Mouse (Mus musculus) intestine, embryonic 14.5 days (tissue): ENCODE measurements around the gene Kif6. TPM values are rescaled to one million over a fixed set of nuclear protein-coding genes. Genes with fewer than 3 reads are reported as not detected.

Experiments used
- ATAC-seq: fragments of 200-750 bp; cut with Nextera tagmentation; replicated peaks from 2 replicates; pipeline ENCODE4 v1.8.0; 2017; ENCODE audit warnings: low read depth, moderate number of reproducible peaks, moderate TSS enrichment, moderate library complexity; ENCODE audit not compliant: low FRiP score, low TSS enrichment
- DNase-seq: peaks from one replicate; pipeline ENCODE4 v3.0.0-alpha.2; 2018; ENCODE audit warnings: low spot score
- H3K27ac ChIP-seq: fragments of 300-500 bp; sonication (generic); 2 replicates; pipeline ENCODE4 v1.5.1; 2014; ENCODE audit warnings: low read depth, mild to moderate bottlenecking, control low read depth
- H3K27me3 ChIP-seq: fragments of 300-500 bp; sonication (generic); replicated peaks from 2 replicates; pipeline ENCODE4 v1.6.1; 2014; ENCODE audit warnings: low read length, control low read depth; ENCODE audit not compliant: control insufficient read depth, insufficient read depth
- H3K36me3 ChIP-seq: fragments of 300-500 bp; sonication (generic); 2 replicates; pipeline ENCODE4 v1.6.1; 2014; ENCODE audit warnings: low read length, control low read depth; ENCODE audit not compliant: control insufficient read depth, insufficient read depth
- H3K4me1 ChIP-seq: fragments of 300-500 bp; sonication (generic); replicated peaks from 2 replicates; pipeline ENCODE4 v1.6.1; 2014; ENCODE audit warnings: low read length, control low read depth, mixed read lengths; ENCODE audit not compliant: control insufficient read depth, insufficient read depth
- H3K4me2 ChIP-seq: fragments of 300-500 bp; sonication (generic); 2 replicates; pipeline ENCODE4 v1.6.1; 2014; ENCODE audit warnings: low read length
- H3K4me3 ChIP-seq: fragments of 300-500 bp; sonication (generic); 2 replicates; pipeline ENCODE4 v1.5.1; 2014; ENCODE audit warnings: low read depth, low read length, control low read depth, mixed read lengths
- H3K9ac ChIP-seq: fragments of 300-500 bp; sonication (generic); 2 replicates; pipeline ENCODE4 v1.6.1; 2014; ENCODE audit warnings: mild to moderate bottlenecking, low read length
- H3K9me3 ChIP-seq: fragments of 300-500 bp; sonication (generic); 2 replicates; pipeline ENCODE4 v1.6.1; 2016; ENCODE audit warnings: low read length, control low read depth; ENCODE audit not compliant: control insufficient read depth
- WGBS: fragments of 180-500 bp; shearing (Covaris S2); extraction: QIAGEN DNeasy Blood & Tissue Kit; methylation state at CpG from one replicate; pipeline ENCODE4 v1.1.7; 2014; 5-methylcytosine and 5-hydroxymethylcytosine counted together
- polyA plus RNA-seq: library from polyadenylated mRNA; unstranded; fragments of >200 nt; fragmentation: Nextera tagmentation; extraction: Ambion mirVana; gene quantifications from 2 replicates; pipeline ENCODE4 v1.2.1, GENCODE M21; 2014

Kif6 gene
- polyA plus RNA-seq, 1 experiment from 2014 or later, result 1.7 TPM

DNA sequence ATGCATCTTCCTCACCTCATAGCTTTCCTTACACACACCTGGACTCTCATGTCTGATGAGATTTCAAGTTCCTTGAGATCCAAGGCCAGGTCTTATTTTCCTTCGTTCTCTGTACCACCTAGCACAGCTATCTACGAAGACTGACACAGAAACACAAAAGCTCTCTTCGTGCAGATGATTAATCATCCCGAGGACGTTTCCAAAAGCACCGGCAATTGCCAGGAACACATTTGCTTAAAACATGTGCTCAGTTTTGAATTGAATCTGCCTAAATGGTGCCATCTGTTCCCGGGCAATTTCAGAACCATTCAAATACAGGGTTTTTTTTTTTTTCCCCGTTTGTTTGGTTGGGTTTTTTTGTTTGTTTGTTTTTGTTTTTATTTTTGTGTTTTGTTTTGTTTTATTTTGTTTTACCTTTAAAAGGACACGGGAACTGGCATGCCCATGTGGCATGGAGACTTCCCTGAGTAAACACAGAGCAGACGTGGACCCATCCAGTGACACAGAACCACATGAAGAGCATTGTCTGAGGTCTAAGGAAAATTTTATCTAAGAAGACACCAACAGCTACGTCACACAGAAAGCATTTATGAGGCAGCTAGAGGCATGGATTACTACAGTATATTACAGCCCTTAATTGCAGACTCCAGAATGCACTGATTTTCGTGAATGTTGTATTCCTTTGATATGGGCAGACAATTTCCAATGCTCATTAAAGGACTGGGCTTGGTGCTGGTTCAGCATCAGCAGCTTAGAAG is 88.7 kb downstream of the Kif6 start:
- Histone ChIP-seq H3K9me3 (no peaks in the 10 kb centered on the region), H3K4me1 (no peaks in the 10 kb centered on the region), H3K9ac (no peak overlapping the region), H3K27me3 (no peaks in the 10 kb centered on the region), H3K27ac (no peak overlapping the region), H3K36me3 (no peaks in the 10 kb centered on the region), H3K4me2 (no peak overlapping the region), H3K4me3 (no peak overlapping the region)
- no peak for DNase-seq
- ATAC-seq, result no peak
- 68% methylated on average over 12 of the region's 12 CpGs for WGBS

DNA sequence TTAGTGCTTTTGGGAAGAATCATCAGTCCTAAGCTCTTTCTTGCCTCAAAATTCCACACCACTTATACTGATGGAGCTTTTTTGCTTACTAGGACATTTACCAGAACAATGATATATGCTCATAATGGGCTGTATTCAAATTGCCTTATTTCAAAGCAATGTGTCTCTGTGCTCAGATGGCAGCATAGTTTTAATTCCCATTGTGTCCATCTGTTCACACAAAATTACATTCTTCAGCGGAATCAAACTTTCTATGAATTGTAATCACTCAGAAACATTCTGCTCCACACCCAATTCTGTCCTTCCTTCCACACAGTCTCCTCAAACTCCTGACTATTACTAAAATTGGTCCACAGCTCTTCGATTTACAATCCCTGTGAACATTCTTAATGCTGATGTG is 94.3 kb downstream of the Kif6 start:
- DNase-seq (no peak), ATAC-seq (no peak)
- H3K27ac ChIP-seq, result no peak overlapping the region
- H3K9me3 ChIP-seq, result no peaks in the 10 kb centered on the region
- WGBS, result 84% methylated on average over 2 of the region's 2 CpGs
- H3K4me3 ChIP-seq, result no peak overlapping the region
- no peak overlapping the region for H3K4me2 ChIP-seq
- H3K4me1 ChIP-seq, result no peaks in the 10 kb centered on the region
- H3K27me3 ChIP-seq, result no peaks in the 10 kb centered on the region
- H3K36me3 ChIP-seq, result no peaks in the 10 kb centered on the region
- no peak overlapping the region for H3K9ac ChIP-seq

- Histone ChIP-seq H3K4me1 (no peaks in the 10 kb centered on the region), H3K27me3 (no peaks in the 10 kb centered on the region), H3K4me2 (no peak overlapping the region), H3K9me3 (no peaks in the 10 kb centered on the region), H3K9ac (no peak overlapping the region), H3K4me3 (no peak overlapping the region), H3K36me3 (no peaks in the 10 kb centered on the region), H3K27ac (no peak overlapping the region)
- DNase-seq, result no peak
- ATAC-seq, result no peak
- WGBS, result 80% methylated on average over 5 of the region's 5 CpGs
These were observed 95.2 kb downstream of the Kif6 start for GRCm38 (mm10) chr17:49710101-49710630.

- 89% methylated on average over 2 of the region's 2 CpGs for WGBS
- no peak for DNase-seq
- no peaks in the 10 kb centered on the region for H3K9me3 ChIP-seq
- peaks cover 4% of the 10 kb centered on the region; the same call in 1 of the 2 replicates for H3K4me1 ChIP-seq
- no peak overlapping the region for H3K9ac ChIP-seq
- H3K4me3 ChIP-seq, result no peak overlapping the region
- H3K27ac ChIP-seq, result no peak overlapping the region
- no peak for ATAC-seq
- H3K27me3 ChIP-seq, result no peaks in the 10 kb centered on the region
- no peaks in the 10 kb centered on the region for H3K36me3 ChIP-seq
- H3K4me2 ChIP-seq, result no peak overlapping the region
These were observed 111.3 kb downstream of the Kif6 start for GRCm38 (mm10) chr17:49726206-49726605.

DNA sequence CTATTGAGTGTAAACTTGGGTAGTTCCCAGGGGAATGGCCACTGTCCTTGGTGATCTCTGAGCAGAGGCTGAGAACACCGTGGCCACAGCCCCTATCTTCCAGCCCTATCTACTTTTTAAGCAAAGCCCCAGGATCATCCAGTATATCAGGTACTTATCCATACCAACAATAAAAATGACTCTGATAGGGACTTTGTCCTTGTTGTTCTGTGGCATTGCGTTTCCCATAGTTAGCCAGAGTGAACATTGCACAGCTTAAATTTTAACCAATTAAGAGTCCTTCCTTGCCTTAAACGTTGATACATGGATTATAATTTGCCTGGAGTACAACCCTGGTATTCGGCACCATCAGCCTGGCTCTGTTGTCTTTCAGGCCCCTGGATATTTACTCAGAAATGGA is 112.0 kb downstream of the Kif6 start:
- no peaks in the 10 kb centered on the region for H3K27me3 ChIP-seq
- WGBS, result 66% methylated on average over 4 of the region's 4 CpGs
- no peak overlapping the region for H3K4me2 ChIP-seq
- H3K36me3 ChIP-seq, result no peaks in the 10 kb centered on the region
- H3K9me3 ChIP-seq, result no peaks in the 10 kb centered on the region
- H3K4me1 ChIP-seq, result peaks cover 4% of the 10 kb centered on the region; the same call in 1 of the 2 replicates
- peak overlapping the region; percentile 16; the same call in 1 of the 2 replicates for H3K27ac ChIP-seq
- no peak overlapping the region for H3K9ac ChIP-seq
- ATAC-seq, result no peak
- H3K4me3 ChIP-seq, result no peak overlapping the region
- no peak for DNase-seq

DNA sequence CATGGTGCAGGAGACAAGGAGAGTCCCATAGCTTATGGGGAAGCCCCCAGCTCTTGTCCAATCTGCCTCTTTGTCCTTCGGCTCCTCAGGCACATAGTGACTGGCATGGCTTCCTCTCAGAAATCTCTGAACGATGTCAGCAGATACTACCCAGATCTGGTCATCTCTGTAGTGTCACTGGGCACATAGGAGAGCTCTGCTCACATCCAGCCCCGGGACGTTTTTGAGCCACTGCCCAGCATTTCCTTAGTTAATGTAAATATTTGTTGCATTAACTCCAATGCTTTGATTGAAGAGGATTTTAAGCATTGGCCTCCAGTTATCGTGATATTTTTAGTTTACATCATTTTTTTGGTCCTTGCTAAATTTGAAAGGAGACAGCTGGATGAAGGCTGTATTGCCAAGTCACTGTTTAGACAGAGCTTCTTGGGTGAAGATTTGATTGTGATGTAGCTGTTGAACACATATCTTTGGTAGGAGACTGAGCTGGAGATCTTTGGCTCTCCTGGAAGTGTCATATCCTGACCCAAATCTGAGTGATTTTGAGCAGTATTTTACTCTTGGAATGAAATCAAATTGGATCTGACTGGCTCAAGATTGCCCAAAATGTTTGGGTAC is 112.6 kb downstream of the Kif6 start:
- Histone ChIP-seq H3K36me3 (no peaks in the 10 kb centered on the region), H3K27me3 (no peaks in the 10 kb centered on the region), H3K9ac (no peak overlapping the region), H3K4me2 (no peak overlapping the region), H3K4me1 (peaks cover 4% of the 10 kb centered on the region; the same call in 1 of the 2 replicates), H3K9me3 (no peaks in the 10 kb centered on the region), H3K27ac (peak overlapping the region; percentile 16; the same call in 1 of the 2 replicates), H3K4me3 (no peak overlapping the region)
- ATAC-seq, result no peak
- WGBS, result 36% methylated on average over 5 of the region's 5 CpGs
- DNase-seq, result no peak

DNA sequence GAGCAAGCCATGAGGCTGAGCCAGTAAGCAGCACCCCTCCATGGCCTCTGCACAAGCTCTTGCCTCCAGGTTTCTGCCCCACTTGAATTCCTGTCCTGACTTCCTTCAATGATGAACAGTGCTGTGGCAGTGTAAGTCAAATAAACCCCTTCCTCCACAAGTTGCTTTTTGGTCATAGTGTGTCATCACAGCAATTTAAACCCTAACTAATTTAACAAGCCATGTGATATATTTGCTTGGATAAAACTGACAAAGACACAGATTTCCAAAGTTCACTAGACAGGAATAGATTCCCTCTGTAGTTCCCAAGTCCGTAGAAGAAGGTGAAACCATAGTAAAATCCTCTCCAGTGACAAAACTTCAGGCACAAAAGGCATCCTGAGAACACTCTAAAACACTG is 114.9 kb downstream of the Kif6 start:
- no peaks in the 10 kb centered on the region for H3K36me3 ChIP-seq
- no peaks in the 10 kb centered on the region for H3K27me3 ChIP-seq
- ATAC-seq (no peak), DNase-seq (no peak)
- no peak overlapping the region for H3K4me3 ChIP-seq
- H3K4me2 ChIP-seq, result no peak overlapping the region
- 78% methylated on average over 1 of the region's 1 CpGs for WGBS
- H3K9ac ChIP-seq, result no peak overlapping the region
- no peak overlapping the region for H3K27ac ChIP-seq
- H3K4me1 ChIP-seq, result peaks cover 4% of the 10 kb centered on the region; the same call in 1 of the 2 replicates
- no peaks in the 10 kb centered on the region for H3K9me3 ChIP-seq

- Histone ChIP-seq H3K4me3 (no peak overlapping the region), H3K9ac (no peak overlapping the region), H3K27ac (no peak overlapping the region), H3K4me1 (0 out of 2 replicates have a peak, but pooled peaks cover 4% of the 10 kb centered on the region), H3K27me3 (no peaks in the 10 kb centered on the region), H3K4me2 (no peak overlapping the region), H3K9me3 (no peaks in the 10 kb centered on the region), H3K36me3 (no peaks in the 10 kb centered on the region)
- DNase-seq (no peak), ATAC-seq (no peak)
- WGBS, result 87% methylated on average over 8 of the region's 8 CpGs
These were observed 117.8 kb downstream of the Kif6 start for GRCm38 (mm10) chr17:49732706-49733105.
